Mouse (Mus musculus): ENCODE data around the gene Kat2b. TPM values are rescaled to one million over a fixed set of nuclear protein-coding genes. Genes with fewer than 3 reads are reported as not detected.

The Kat2b gene
- polyA plus RNA-seq, 1 experiment from 2014 or later, result 6.0 TPM

DNA sequence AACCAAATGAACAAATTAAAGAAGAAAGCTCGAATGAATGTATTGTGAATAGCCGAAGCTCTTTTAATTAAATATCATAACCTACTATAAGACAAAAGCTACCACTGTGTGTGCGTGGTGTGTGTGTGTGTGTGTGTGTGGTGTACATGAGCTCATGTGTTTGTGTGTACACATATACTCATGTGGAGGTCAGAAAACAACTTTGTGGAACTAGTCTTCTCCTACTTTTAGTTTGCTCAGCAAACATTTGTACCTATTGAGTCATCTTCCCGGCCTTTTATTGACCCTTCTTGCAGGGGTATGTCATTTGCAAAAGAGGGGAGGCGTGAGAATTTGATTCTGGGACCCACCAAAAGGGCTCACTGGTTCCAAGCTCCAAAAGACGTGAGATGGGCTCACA lies 11.6 kb downstream of the Kat2b start:
- H3K4me3 ChIP-seq (replicated peaks; ENCODE audit: low read length), result no peak overlapping the region
- no peak overlapping the region for H3K9ac ChIP-seq (replicated peaks; ENCODE audit: low read depth, low read length)
- H3K27ac ChIP-seq (ENCODE audit: low read length), result no peak overlapping the region
- WGBS, result 82% methylated on average over 6 of the region's 6 CpGs
- H3K4me2 ChIP-seq (ENCODE audit: low read length), result no peak overlapping the region
- peaks cover 2% of the 10 kb centered on the region; the same call in 1 of the 2 replicates for H3K4me1 ChIP-seq (replicated peaks; ENCODE audit: control insufficient read depth, insufficient read depth, low read length)
- no peaks in the 10 kb centered on the region for H3K9me3 ChIP-seq (ENCODE audit: control insufficient read depth, low read length)
- H3K36me3 ChIP-seq (ENCODE audit: control insufficient read depth, insufficient read depth), result no peaks in the 10 kb centered on the region
- H3K27me3 ChIP-seq (replicated peaks; ENCODE audit: control insufficient read depth, insufficient read depth, low read length), result no peaks in the 10 kb centered on the region
- no peak for ATAC-seq

DNA sequence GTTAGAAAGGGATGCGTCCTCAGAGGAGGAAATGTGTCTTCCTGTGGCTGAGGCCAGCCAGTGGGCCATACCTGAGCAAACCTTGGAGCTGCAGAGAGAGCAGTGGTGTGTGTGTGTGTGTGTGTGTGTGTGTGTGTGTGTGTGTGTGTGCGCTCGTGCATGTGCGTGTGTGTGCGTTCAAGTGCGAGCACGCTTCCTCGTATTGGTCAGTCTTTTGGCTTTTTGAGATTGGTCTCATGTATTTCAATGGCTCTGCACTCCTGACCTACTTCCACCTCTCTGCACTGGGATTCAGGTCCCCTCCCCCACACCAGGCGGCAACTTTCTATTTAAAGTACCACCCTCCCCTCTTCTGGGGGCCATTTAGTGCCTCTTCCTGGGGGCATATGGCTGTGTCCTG lies 12.1 kb downstream of the Kat2b start:
- Histone ChIP-seq H3K27ac (ENCODE audit: low read length) (no peak overlapping the region), H3K4me1 (replicated peaks; ENCODE audit: control insufficient read depth, insufficient read depth, low read length) (peaks cover 2% of the 10 kb centered on the region; the same call in 1 of the 2 replicates), H3K9me3 (ENCODE audit: control insufficient read depth, low read length) (no peaks in the 10 kb centered on the region), H3K36me3 (ENCODE audit: control insufficient read depth, insufficient read depth) (no peaks in the 10 kb centered on the region), H3K4me3 (replicated peaks; ENCODE audit: low read length) (no peak overlapping the region), H3K27me3 (replicated peaks; ENCODE audit: control insufficient read depth, insufficient read depth, low read length) (no peaks in the 10 kb centered on the region), H3K9ac (replicated peaks; ENCODE audit: low read depth, low read length) (no peak overlapping the region), H3K4me2 (ENCODE audit: low read length) (no peak overlapping the region)
- 53% methylated on average over 9 of the region's 9 CpGs for WGBS
- no peak for ATAC-seq

DNA sequence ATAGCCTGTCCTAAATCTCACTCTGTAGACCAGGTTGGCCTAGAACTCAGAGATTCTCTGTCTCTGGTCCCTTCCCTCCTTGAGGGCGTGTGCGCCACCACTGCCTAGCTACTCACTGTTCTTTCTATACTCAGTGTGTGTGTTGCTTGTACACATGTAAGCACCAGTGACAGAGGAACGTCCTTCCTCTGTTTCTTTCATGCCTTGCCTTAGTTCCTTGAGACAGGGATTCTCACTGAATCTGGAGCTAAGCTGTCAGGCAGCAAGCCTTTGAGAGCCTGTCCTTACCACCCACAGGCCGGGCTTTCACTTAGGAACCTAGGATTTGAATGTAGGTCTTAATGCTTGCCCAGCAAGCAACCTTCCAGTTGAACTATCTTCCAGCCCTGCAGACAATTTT lies 13.0 kb downstream of the Kat2b start:
- Histone ChIP-seq H3K4me1 (replicated peaks; ENCODE audit: control insufficient read depth, insufficient read depth, low read length) (peaks cover 2% of the 10 kb centered on the region; the same call in 1 of the 2 replicates), H3K27ac (ENCODE audit: low read length) (no peak overlapping the region), H3K36me3 (ENCODE audit: control insufficient read depth, insufficient read depth) (no peaks in the 10 kb centered on the region), H3K4me2 (ENCODE audit: low read length) (no peak overlapping the region), H3K9ac (replicated peaks; ENCODE audit: low read depth, low read length) (no peak overlapping the region), H3K4me3 (replicated peaks; ENCODE audit: low read length) (no peak overlapping the region), H3K9me3 (ENCODE audit: control insufficient read depth, low read length) (no peaks in the 10 kb centered on the region), H3K27me3 (replicated peaks; ENCODE audit: control insufficient read depth, insufficient read depth, low read length) (no peaks in the 10 kb centered on the region)
- WGBS, result 52% methylated on average over 4 of the region's 4 CpGs
- no peak for ATAC-seq

DNA sequence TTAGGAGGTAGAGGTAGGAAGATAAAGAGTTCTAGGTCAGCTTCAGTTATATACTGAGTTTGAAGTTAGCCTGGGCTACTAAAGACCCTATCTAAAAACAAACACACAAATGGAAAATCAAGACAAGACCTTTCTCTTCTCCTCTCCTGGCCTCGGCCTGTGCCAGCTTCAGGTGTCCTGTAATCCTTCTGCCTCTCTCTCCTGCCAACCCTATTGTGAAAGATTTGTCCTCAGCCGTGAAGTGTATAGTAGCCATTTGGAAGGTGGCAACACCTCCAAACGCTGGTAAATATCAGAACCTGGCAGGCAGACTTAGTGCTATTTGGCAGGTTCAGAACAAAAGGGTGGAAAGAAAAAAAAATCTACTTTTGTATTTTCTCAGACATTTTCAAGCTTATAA lies 13.6 kb downstream of the Kat2b start:
- no peak overlapping the region for H3K4me3 ChIP-seq (replicated peaks; ENCODE audit: low read length)
- H3K9ac ChIP-seq (replicated peaks; ENCODE audit: low read depth, low read length), result no peak overlapping the region
- no peaks in the 10 kb centered on the region for H3K36me3 ChIP-seq (ENCODE audit: control insufficient read depth, insufficient read depth)
- no peak for ATAC-seq
- 44% methylated on average over 3 of the region's 3 CpGs for WGBS
- H3K27me3 ChIP-seq (replicated peaks; ENCODE audit: control insufficient read depth, insufficient read depth, low read length), result no peaks in the 10 kb centered on the region
- H3K27ac ChIP-seq (ENCODE audit: low read length), result no peak overlapping the region
- no peaks in the 10 kb centered on the region for H3K9me3 ChIP-seq (ENCODE audit: control insufficient read depth, low read length)
- no peak overlapping the region for H3K4me2 ChIP-seq (ENCODE audit: low read length)
- H3K4me1 ChIP-seq (replicated peaks; ENCODE audit: control insufficient read depth, insufficient read depth, low read length), result peaks cover 2% of the 10 kb centered on the region; the same call in 1 of the 2 replicates

DNA sequence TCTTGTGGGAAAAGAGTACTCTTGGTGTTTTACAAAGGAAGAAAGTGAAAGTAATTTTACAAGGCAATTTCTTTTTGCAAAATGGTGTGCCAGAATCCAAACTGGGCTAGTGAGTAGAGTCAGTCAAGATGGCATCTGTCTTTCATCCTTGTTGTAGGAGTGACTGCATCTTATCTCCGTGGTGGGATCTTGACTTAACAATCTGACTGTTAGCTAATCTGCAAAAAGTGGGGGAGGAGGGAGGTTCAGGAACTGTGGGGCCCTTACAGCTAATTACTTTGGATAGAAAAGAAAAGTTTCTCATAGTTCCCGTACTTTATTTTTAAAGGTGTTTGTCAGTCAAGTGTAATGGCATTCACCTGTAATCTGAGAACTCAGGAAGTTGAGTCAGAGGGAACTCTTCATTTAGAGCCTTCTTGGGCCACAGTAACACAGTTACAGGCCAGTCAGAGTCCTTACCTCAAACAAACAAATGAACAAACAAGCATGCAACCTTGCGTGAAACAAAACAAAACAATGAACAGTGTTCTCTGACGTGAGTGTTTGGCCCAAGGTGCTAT lies 15.4 kb downstream of the Kat2b start:
- Histone ChIP-seq H3K9ac (replicated peaks; ENCODE audit: low read depth, low read length) (no peak overlapping the region), H3K4me3 (replicated peaks; ENCODE audit: low read length) (no peak overlapping the region), H3K27ac (ENCODE audit: low read length) (no peak overlapping the region), H3K9me3 (ENCODE audit: control insufficient read depth, low read length) (no peaks in the 10 kb centered on the region), H3K4me2 (ENCODE audit: low read length) (no peak overlapping the region), H3K4me1 (replicated peaks; ENCODE audit: control insufficient read depth, insufficient read depth, low read length) (peaks cover 14% of the 10 kb centered on the region), H3K36me3 (ENCODE audit: control insufficient read depth, insufficient read depth) (no peaks in the 10 kb centered on the region), H3K27me3 (replicated peaks; ENCODE audit: control insufficient read depth, insufficient read depth, low read length) (no peaks in the 10 kb centered on the region)
- 53% methylated on average over 4 of the region's 4 CpGs for WGBS
- ATAC-seq, result no peak

DNA sequence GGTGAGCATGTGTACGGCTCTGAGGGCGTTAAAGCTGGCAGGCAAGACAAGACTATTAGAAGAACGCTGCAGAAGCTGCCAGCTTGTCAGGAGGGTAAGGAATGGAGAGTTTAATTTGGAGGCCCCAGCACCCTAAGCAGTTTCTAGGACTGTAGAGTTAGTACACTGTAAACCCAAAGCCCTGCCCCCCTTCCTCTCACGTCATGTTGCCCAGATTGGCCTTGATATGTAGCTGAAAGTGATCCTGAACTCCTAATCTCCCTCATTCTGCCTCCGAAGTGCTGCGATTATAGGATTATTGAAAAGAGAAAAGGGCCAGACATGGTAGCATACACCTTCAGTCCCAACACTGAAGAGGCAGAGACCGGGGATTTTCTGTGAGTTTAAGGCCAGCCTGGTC lies 16.1 kb downstream of the Kat2b start:
- Histone ChIP-seq H3K4me1 (replicated peaks; ENCODE audit: control insufficient read depth, insufficient read depth, low read length) (peaks cover 20% of the 10 kb centered on the region), H3K9me3 (ENCODE audit: control insufficient read depth, low read length) (no peaks in the 10 kb centered on the region), H3K4me3 (replicated peaks; ENCODE audit: low read length) (no peak overlapping the region), H3K4me2 (ENCODE audit: low read length) (no peak overlapping the region), H3K27ac (ENCODE audit: low read length) (no peak overlapping the region), H3K9ac (replicated peaks; ENCODE audit: low read depth, low read length) (no peak overlapping the region), H3K36me3 (ENCODE audit: control insufficient read depth, insufficient read depth) (no peaks in the 10 kb centered on the region), H3K27me3 (replicated peaks; ENCODE audit: control insufficient read depth, insufficient read depth, low read length) (no peaks in the 10 kb centered on the region)
- no peak for ATAC-seq
- WGBS, result 69% methylated on average over 7 of the region's 7 CpGs

DNA sequence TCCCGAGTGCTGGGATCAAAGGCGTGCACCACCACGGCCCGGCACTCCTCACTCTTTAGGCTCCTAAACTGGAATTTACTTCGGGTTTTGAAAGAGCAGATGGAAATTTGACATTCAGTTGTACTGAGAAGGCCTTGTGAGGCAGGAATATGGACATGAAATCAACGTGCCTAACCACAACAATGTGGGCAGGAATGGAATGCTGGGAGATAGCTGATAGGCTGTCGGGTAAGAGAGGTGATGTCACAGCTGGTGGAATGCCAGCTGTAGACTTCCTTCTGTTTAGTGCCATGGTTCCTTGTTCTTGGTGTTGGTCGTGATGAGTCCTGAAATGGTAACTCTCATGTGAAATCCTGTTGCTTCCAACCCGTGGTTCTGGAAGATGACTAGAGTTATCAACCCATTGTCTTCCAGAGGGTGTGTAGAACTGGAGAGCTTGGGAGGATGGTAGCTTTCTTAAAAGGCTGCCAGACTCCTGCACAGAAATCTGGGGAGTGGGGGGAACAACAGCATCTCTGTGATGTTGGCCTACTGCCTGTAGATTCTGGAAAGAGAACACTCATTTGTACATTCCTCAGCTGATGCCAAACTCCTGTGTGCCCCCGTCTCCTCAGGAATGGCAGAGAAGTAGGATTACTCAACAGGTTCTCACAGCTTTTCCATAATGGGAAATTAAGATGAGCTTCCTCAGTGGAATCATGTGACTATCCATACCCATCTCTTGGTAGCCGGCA lies 17.4 kb downstream of the Kat2b start:
- no peak for ATAC-seq
- Histone ChIP-seq H3K27ac (ENCODE audit: low read length) (no peak overlapping the region), H3K4me1 (replicated peaks; ENCODE audit: control insufficient read depth, insufficient read depth, low read length) (peaks cover 23% of the 10 kb centered on the region), H3K36me3 (ENCODE audit: control insufficient read depth, insufficient read depth) (no peaks in the 10 kb centered on the region), H3K4me3 (replicated peaks; ENCODE audit: low read length) (no peak overlapping the region), H3K27me3 (replicated peaks; ENCODE audit: control insufficient read depth, insufficient read depth, low read length) (no peaks in the 10 kb centered on the region), H3K9ac (replicated peaks; ENCODE audit: low read depth, low read length) (no peak overlapping the region), H3K9me3 (ENCODE audit: control insufficient read depth, low read length) (no peaks in the 10 kb centered on the region), H3K4me2 (ENCODE audit: low read length) (no peak overlapping the region)
- WGBS, result 72% methylated on average over 11 of the region's 11 CpGs

DNA sequence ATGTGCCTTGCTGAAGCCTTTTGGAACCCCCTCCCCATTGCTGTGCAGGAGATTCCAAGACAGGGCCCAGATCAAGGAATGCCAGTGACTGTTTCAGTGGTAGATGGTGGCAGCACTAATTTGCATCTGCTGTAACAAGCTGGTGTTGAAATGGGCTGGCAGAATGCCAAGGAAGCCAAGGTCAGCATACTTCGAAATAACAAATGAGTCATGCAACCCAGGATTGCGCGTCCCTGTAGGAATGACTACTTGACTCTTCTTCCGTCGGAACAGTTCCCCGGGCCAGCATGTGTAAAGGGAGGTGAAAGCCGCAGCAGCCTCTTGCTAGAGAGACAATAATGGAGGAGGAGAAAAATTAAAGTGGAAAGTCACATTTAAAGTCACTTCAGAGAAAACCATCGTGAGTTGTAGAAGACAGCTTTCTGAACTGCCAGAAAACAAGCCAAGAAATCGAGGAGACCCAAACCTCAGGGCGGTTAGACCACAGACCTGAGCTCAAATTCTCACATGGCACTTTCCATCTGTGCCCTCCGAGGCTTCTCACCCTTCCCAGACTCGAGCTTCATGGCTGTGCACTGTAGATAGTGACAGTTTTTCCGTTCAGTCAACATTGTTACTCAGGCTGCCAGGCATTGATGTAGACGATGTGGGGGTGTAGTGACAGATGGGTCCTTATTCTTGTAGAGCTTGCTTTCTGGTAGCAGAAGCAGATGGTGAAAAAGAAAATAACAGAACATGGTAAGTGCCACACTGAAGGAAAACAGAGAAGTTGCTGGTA lies 20.6 kb downstream of the Kat2b start:
- Histone ChIP-seq H3K27me3 (replicated peaks; ENCODE audit: control insufficient read depth, insufficient read depth, low read length) (no peaks in the 10 kb centered on the region), H3K4me3 (replicated peaks; ENCODE audit: low read length) (no peak overlapping the region), H3K27ac (ENCODE audit: low read length) (peak overlapping the region; percentile 34; the same call in 1 of the 2 replicates), H3K9ac (replicated peaks; ENCODE audit: low read depth, low read length) (no peak overlapping the region), H3K4me1 (replicated peaks; ENCODE audit: control insufficient read depth, insufficient read depth, low read length) (peaks cover 22% of the 10 kb centered on the region), H3K4me2 (ENCODE audit: low read length) (peak overlapping the region; percentile 2), H3K9me3 (ENCODE audit: control insufficient read depth, low read length) (no peaks in the 10 kb centered on the region), H3K36me3 (ENCODE audit: control insufficient read depth, insufficient read depth) (no peaks in the 10 kb centered on the region)
- ATAC-seq, result peak; percentile 97
- WGBS, result 32% methylated on average over 14 of the region's 14 CpGs

DNA sequence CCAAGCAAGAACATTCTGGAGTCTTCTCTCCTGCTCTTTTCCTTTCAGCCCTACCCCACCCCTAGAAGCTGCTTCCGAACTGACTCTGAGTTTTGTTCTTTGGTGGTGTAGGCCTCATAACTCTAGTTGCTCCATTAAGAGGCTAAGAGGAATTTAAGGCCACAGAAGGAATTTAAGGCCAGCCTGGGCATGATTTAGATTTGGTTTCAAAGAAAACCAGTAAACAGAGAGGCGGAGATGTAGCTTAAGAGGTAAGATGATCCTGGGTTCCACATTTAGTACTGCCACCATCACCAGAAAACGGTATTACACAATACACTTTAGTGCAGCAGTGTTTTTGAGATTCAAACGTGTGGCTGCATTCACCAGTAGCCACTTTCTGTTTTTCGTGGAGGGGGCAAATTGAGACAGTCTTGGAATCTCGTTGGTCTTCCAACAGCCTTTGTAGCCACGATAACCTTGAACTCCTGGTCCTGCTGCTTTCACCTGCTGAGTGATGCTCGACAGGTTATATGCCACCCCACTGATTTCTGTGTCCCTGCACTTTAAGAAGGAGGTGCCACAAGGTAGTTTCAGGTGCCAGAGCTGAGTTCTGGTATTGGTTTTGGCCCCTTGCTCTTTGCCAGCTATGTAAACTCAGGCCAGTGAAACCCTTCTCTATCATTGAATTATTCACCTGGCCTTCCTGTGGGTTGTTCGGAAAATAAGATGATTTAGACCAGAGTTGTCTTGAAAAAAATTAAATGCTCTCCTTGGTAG lies 21.6 kb downstream of the Kat2b start:
- no peaks in the 10 kb centered on the region for H3K27me3 ChIP-seq (replicated peaks; ENCODE audit: control insufficient read depth, insufficient read depth, low read length)
- H3K4me3 ChIP-seq (replicated peaks; ENCODE audit: low read length), result no peak overlapping the region
- no peaks in the 10 kb centered on the region for H3K36me3 ChIP-seq (ENCODE audit: control insufficient read depth, insufficient read depth)
- no peak overlapping the region for H3K27ac ChIP-seq (ENCODE audit: low read length)
- no peak for ATAC-seq
- no peak overlapping the region for H3K4me2 ChIP-seq (ENCODE audit: low read length)
- H3K9ac ChIP-seq (replicated peaks; ENCODE audit: low read depth, low read length), result no peak overlapping the region
- 86% methylated on average over 9 of the region's 9 CpGs for WGBS
- no peaks in the 10 kb centered on the region for H3K9me3 ChIP-seq (ENCODE audit: control insufficient read depth, low read length)
- peaks cover 22% of the 10 kb centered on the region for H3K4me1 ChIP-seq (replicated peaks; ENCODE audit: control insufficient read depth, insufficient read depth, low read length)

Data from forebrain, embryonic 16.5 days (tissue).